8 mouse cellular contexts compared by ENCODE assay signal in genomic region chr2:161108085-161108927, GRCm38 (mm10). TPM values are rescaled to one million over a fixed set of nuclear protein-coding genes. Genes with fewer than 3 reads are reported as not detected.
DNase-seq lines count a peak whose midpoint lies in the region; ATAC-seq and TF ChIP-seq lines count a peak whose summit lies in the region.

No protein-coding gene starts in this region.

- peak; percentile 8 to 28 for DNase-seq in urinary bladder, adult 18-20 months (ENCODE audit: low spot score in 2 of 2)
- DNase-seq in urinary bladder, postnatal 10 days (ENCODE audit: low spot score), result no peak
- DNase-seq in gastrocnemius, postnatal 4 days (ENCODE audit: low spot score in 2 of 2), result peak; percentile 53 to 63
- DNase-seq in liver, embryonic 11.5 days (ENCODE audit: low spot score), result peak; percentile 54
- no peak for DNase-seq in midbrain, postnatal 0 days (ENCODE audit: low spot score)
- peak; percentile 70 for DNase-seq in thymus, adult 2 months

- no peak for TF ChIP-seq POLR2A in cortical plate, adult 2 months (IDR thresholded peaks at IDR 0.05; ENCODE audit: extremely low read depth, insufficient read depth, low read length)
- TF ChIP-seq POLR2A in thymus, adult 2 months (IDR thresholded peaks at IDR 0.05; ENCODE audit: control insufficient read depth, extremely low read depth, insufficient read depth, low read length, poor library complexity), result peak; percentile 6; the same call in 1 of the 2 replicates

- TF ChIP-seq CTCF in cortical plate, adult 2 months (IDR thresholded peaks at IDR 0.05; ENCODE audit: extremely low read depth, insufficient read depth, low read length), result no peak
- no peak for TF ChIP-seq CTCF in midbrain, postnatal 0 days (IDR thresholded peaks at IDR 0.05)
- 0 out of 2 replicates have a peak, but pooled peaks have one; percentile 21 for TF ChIP-seq CTCF in thymus, adult 2 months (IDR thresholded peaks at IDR 0.05; ENCODE audit: borderline replicate concordance, control insufficient read depth, extremely low read depth, insufficient read depth, low read length, poor library complexity)

- H3K27me3 ChIP-seq in intestine, embryonic 16.5 days (replicated peaks; ENCODE audit: control insufficient read depth, insufficient read depth, low read length), result no peaks in the 10 kb centered on the region
- H3K27me3 ChIP-seq in liver, embryonic 11.5 days (replicated peaks; ENCODE audit: control insufficient read depth, insufficient read depth, low read length), result no peaks in the 10 kb centered on the region
- H3K27me3 ChIP-seq in midbrain, postnatal 0 days (ENCODE audit: insufficient read depth, low read length), result no peaks in the 10 kb centered on the region
- H3K27me3 ChIP-seq in thymus, adult 2 months (ENCODE audit: control insufficient read depth, insufficient read depth, low read length), result no peaks in the 10 kb centered on the region

- H3K9ac ChIP-seq in intestine, embryonic 16.5 days (ENCODE audit: low read depth, low read length), result peak overlapping the region; percentile 98
- H3K9ac ChIP-seq in liver, embryonic 11.5 days (ENCODE audit: low read depth, low read length), result peak overlapping the region; percentile 91
- peak overlapping the region; percentile 90 for H3K9ac ChIP-seq in midbrain, postnatal 0 days (replicated peaks; ENCODE audit: low read length, poor library complexity, severe bottlenecking)

- no peaks in the 10 kb centered on the region; the same call in 1 of the 2 replicates for H3K36me3 ChIP-seq in intestine, embryonic 16.5 days (ENCODE audit: control insufficient read depth, insufficient read depth, low read length)
- no peaks in the 10 kb centered on the region for H3K36me3 ChIP-seq in liver, embryonic 11.5 days (ENCODE audit: control insufficient read depth, insufficient read depth, low read length)
- no peaks in the 10 kb centered on the region for H3K36me3 ChIP-seq in midbrain, postnatal 0 days (ENCODE audit: insufficient read depth, low read length)
- H3K36me3 ChIP-seq in thymus, adult 2 months (ENCODE audit: control insufficient read depth, insufficient read depth, low read length), result no peaks in the 10 kb centered on the region

- H3K9me3 ChIP-seq in intestine, embryonic 16.5 days (ENCODE audit: control insufficient read depth, low read length), result no peaks in the 10 kb centered on the region
- no peaks in the 10 kb centered on the region for H3K9me3 ChIP-seq in liver, embryonic 11.5 days (ENCODE audit: control insufficient read depth, low read length)
- H3K9me3 ChIP-seq in midbrain, postnatal 0 days (ENCODE audit: low read length), result no peaks in the 10 kb centered on the region

- peaks cover 7% of the 10 kb centered on the region; the same call in 1 of the 2 replicates for H3K4me1 ChIP-seq in cortical plate, adult 2 months (ENCODE audit: control insufficient read depth, insufficient read depth, low read length)
- H3K4me1 ChIP-seq in intestine, embryonic 16.5 days (ENCODE audit: control insufficient read depth, insufficient read depth, low read length), result peaks cover 17% of the 10 kb centered on the region
- peaks cover 12% of the 10 kb centered on the region for H3K4me1 ChIP-seq in liver, embryonic 11.5 days (replicated peaks; ENCODE audit: control insufficient read depth, insufficient read depth, low read length)
- H3K4me1 ChIP-seq in midbrain, postnatal 0 days (ENCODE audit: insufficient read depth, low read length), result peaks cover 2% of the 10 kb centered on the region; the same call in 1 of the 2 replicates
- H3K4me1 ChIP-seq in thymus, adult 2 months (replicated peaks; ENCODE audit: control insufficient read depth, insufficient read depth, low read length), result peaks cover 5% of the 10 kb centered on the region; the same call in 1 of the 2 replicates

- peak overlapping the region; percentile 66 for H3K4me2 ChIP-seq in intestine, embryonic 16.5 days (ENCODE audit: low read depth, low read length)
- H3K4me2 ChIP-seq in liver, embryonic 11.5 days, result peak overlapping the region; percentile 73
- H3K4me2 ChIP-seq in midbrain, postnatal 0 days (ENCODE audit: low read depth, low read length, poor library complexity, severe bottlenecking), result peak overlapping the region; percentile 46

- peak overlapping the region; percentile 29; the same call in 1 of the 2 replicates for H3K27ac ChIP-seq in cortical plate, adult 2 months (ENCODE audit: insufficient read depth, low read length)
- peak overlapping the region; percentile 99 for H3K27ac ChIP-seq in intestine, embryonic 16.5 days (ENCODE audit: low read length)
- peak overlapping the region; percentile 96 for H3K27ac ChIP-seq in liver, embryonic 11.5 days (ENCODE audit: low read depth, low read length)
- H3K27ac ChIP-seq in midbrain, postnatal 0 days (ENCODE audit: low read depth, low read length), result peak overlapping the region; percentile 94
- H3K27ac ChIP-seq in thymus, adult 2 months (ENCODE audit: control insufficient read depth, insufficient read depth, low read length), result peak overlapping the region; percentile 67

- peak; percentile 70 for ATAC-seq in intestine, embryonic 16.5 days
- ATAC-seq in liver, embryonic 11.5 days (replicated peaks; ENCODE audit: low FRiP score), result peak; percentile 56
- peak; percentile 62 for ATAC-seq in midbrain, postnatal 0 days (ENCODE audit: low FRiP score)

- WGBS in intestine, embryonic 16.5 days, result under 1% methylated on average over 63 of the region's 77 CpGs
- WGBS in liver, embryonic 11.5 days, result under 1% methylated on average over 60 of the region's 77 CpGs
- WGBS in midbrain, postnatal 0 days, result under 1% methylated on average over 66 of the region's 77 CpGs
- under 1% methylated on average over 77 of the region's 77 CpGs for WGBS in thymus, adult 2 months

- peak overlapping the region; percentile 36 for H3K4me3 ChIP-seq in cortical plate, adult 2 months (ENCODE audit: insufficient read depth, low read length)
- peak overlapping the region; percentile 89 for H3K4me3 ChIP-seq in intestine, embryonic 16.5 days (ENCODE audit: low read length)
- H3K4me3 ChIP-seq in liver, embryonic 11.5 days (ENCODE audit: low read depth, low read length), result peak overlapping the region; percentile 83
- peak overlapping the region; percentile 95 for H3K4me3 ChIP-seq in midbrain, postnatal 0 days (ENCODE audit: low read depth, low read length)
- H3K4me3 ChIP-seq in thymus, adult 2 months (ENCODE audit: control insufficient read depth, insufficient read depth, low read length), result peak overlapping the region; percentile 79

RNA-seq across cellular contexts. Expression of gene Chd6, which starts 0.6 kb away (rescaled TPM):
- polyA plus RNA-seq in cortical plate, adult 2 months (2012; rRNA removed), result 25.5 and 26.7 TPM in 2 replicates
- 10 to 100 TPM; 40.4 to 41.8 TPM for total RNA-seq in gastrocnemius, postnatal 4 days (2021)
- polyA plus RNA-seq in intestine, embryonic 16.5 days (2015; fragmentation: Nextera tagmentation; extraction: Ambion mirVana), result 14.7 and 16.1 TPM in 2 replicates
- polyA plus RNA-seq in liver, embryonic 11.5 days (2014; fragmentation: Nextera tagmentation; extraction: Ambion mirVana), result 15.8 and 19.0 TPM in 2 replicates
- 58.3 and 69.6 TPM in 2 replicates for total RNA-seq in midbrain, postnatal 0 days (2014; rRNA removed)
- polyA plus RNA-seq in midbrain, postnatal 0 days (2015; fragmentation: Nextera tagmentation; extraction: Ambion mirVana), result 23.5 and 26.6 TPM in 2 replicates
- 27.6 and 28.5 TPM in 2 replicates for polyA plus RNA-seq in thymus, adult 2 months (2012; rRNA removed)

Comparison
In these comparisons a context has a peak if more than half of its experiments do, and no peak if none do; other contexts are left out.
1. DNase-seq: peak in urinary bladder, adult 18-20 months (2 of 2), gastrocnemius, postnatal 4 days (2 of 2), liver, embryonic 11.5 days (single experiment) and thymus, adult 2 months (single experiment); none in urinary bladder, postnatal 10 days (single experiment) and midbrain, postnatal 0 days (single experiment).
2. H3K27ac ChIP-seq: peak in every context shown above with its lines; median percentile 99 in intestine, embryonic 16.5 days; 96 in liver, embryonic 11.5 days; 94 in midbrain, postnatal 0 days; 67 in thymus, adult 2 months; 29 in cortical plate, adult 2 months.
3. H3K4me3 ChIP-seq: peak in every context shown above with its lines; median percentile 95 in midbrain, postnatal 0 days; 89 in intestine, embryonic 16.5 days; 83 in liver, embryonic 11.5 days; 79 in thymus, adult 2 months; 36 in cortical plate, adult 2 months.
4. Peak in every context shown above with its lines, with median percentiles within 50 percentile points of each other: ATAC-seq, H3K4me2 ChIP-seq and H3K9ac ChIP-seq.